Mouse (Mus musculus): ENCODE measurements around the gene Prrx1. TPM values are rescaled to one million over a fixed set of nuclear protein-coding genes. Genes with fewer than 3 reads are reported as not detected.

Prrx1 gene
- polyA plus RNA-seq (2016; fragmentation: Nextera tagmentation; extraction: Ambion mirVana) = 14.8 and 16.5 TPM in 2 replicates

GRCm38 (mm10) chr1:163313101-163313773 is at the start of gene Prrx1:
TSS of gene Prrx1 (minus strand) at chr1:163313710.
- no peaks in the 10 kb centered on the region for H3K9me3 ChIP-seq (replicated peaks)
- H3K27me3 ChIP-seq (ENCODE audit: low read depth, poor library complexity, severe bottlenecking) = peaks cover 95% of the 10 kb centered on the region
- peaks cover 59% of the 10 kb centered on the region for H3K4me1 ChIP-seq
- under 1% methylated on average over 17 of the region's 17 CpGs for WGBS
- peak; percentile 57 for DNase-seq (ENCODE audit: low spot score)
- H3K27ac ChIP-seq (replicated peaks) = peak within 1 kb of the TSS; percentile 81
- H3K36me3 ChIP-seq = no peaks in the 10 kb centered on the region
- H3K4me3 ChIP-seq = peak within 1 kb of the TSS; percentile 65

DNA sequence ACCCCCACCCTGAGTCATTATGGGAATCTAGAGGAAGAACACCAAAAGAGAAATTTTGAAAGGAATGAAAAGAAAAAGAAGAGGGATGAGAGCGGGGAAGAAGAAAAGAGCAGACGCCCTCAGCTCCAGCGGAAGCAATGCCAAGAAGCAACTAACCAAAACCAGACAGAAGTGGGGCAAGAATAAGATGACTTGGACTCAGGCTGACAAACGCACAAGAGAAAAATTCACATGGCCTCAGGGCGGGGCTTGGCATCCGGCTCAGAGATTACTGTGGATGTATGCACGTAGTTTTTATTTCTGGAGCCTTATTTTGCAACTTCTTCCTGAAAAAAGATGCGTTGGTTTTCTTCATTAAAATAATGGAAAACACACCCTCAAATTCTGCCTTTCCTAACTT is 48.7 kb upstream of the Prrx1 start:
- WGBS = 82% methylated on average over 8 of the region's 8 CpGs

DNA sequence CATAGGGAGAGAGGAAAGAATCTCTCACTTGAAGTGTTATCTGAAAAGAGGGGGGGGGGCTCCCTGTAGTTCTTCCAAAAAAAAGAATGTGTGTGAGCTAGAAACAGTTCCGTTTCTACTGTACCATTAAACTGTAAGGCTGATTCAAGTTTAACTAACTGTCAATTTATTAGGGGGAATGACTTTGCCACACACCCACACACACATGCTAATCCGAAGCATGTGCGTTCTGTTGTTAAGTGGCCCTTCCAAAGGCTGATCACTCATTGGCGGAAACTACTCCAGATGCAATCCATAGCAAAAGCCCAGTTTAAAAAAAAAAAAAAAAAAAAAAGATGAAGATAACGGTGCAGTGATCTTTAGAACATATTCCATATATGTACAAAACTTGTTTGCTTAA is 47.9 kb upstream of the Prrx1 start:
- no peaks in the 10 kb centered on the region for H3K4me1 ChIP-seq

More for the DNA sequence above, 48.7 kb upstream of the Prrx1 start:
- H3K9me3 ChIP-seq (replicated peaks) = no peaks in the 10 kb centered on the region
- no peaks in the 10 kb centered on the region for H3K27me3 ChIP-seq (ENCODE audit: low read depth, poor library complexity, severe bottlenecking)
- no peak overlapping the region for H3K4me3 ChIP-seq
- H3K4me1 ChIP-seq = no peaks in the 10 kb centered on the region
- no peak for DNase-seq (ENCODE audit: low spot score)
- H3K36me3 ChIP-seq = no peaks in the 10 kb centered on the region
- H3K27ac ChIP-seq (replicated peaks) = no peak overlapping the region

DNA sequence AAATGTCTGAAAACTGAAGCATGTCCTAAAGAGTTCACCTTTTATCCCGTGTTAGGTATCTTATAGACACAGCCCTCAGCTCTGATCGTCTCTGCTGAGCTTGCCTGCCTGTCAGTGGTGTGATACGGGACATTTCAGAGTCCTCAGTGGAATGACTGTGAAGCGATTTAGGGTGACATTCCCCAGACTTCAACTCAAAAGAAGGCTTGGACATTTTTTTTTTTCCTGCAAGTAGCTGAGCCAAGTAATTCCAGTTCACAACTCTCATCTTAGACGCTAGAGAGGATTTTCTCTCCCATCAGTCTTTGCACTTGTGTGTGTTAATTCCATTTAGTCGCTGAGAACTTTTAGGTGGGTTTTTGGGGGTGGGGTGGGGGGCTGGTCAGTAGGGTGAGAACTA is 47.3 kb upstream of the Prrx1 start:
- 71% methylated on average over 6 of the region's 6 CpGs for WGBS
- H3K27ac ChIP-seq (replicated peaks) = no peak overlapping the region
- no peak for DNase-seq (ENCODE audit: low spot score)
- H3K36me3 ChIP-seq = no peaks in the 10 kb centered on the region
- no peaks in the 10 kb centered on the region for H3K4me1 ChIP-seq
- no peak overlapping the region for H3K4me3 ChIP-seq
- H3K27me3 ChIP-seq (ENCODE audit: low read depth, poor library complexity, severe bottlenecking) = no peaks in the 10 kb centered on the region
- no peaks in the 10 kb centered on the region for H3K9me3 ChIP-seq (replicated peaks)

More for the DNA sequence above, 47.9 kb upstream of the Prrx1 start:
- WGBS = 85% methylated on average over 5 of the region's 5 CpGs
- no peak for DNase-seq (ENCODE audit: low spot score)
- Histone ChIP-seq H3K9me3 (replicated peaks) (no peaks in the 10 kb centered on the region), H3K36me3 (no peaks in the 10 kb centered on the region), H3K4me3 (no peak overlapping the region), H3K27ac (replicated peaks) (no peak overlapping the region), H3K27me3 (ENCODE audit: low read depth, poor library complexity, severe bottlenecking) (no peaks in the 10 kb centered on the region)

DNA sequence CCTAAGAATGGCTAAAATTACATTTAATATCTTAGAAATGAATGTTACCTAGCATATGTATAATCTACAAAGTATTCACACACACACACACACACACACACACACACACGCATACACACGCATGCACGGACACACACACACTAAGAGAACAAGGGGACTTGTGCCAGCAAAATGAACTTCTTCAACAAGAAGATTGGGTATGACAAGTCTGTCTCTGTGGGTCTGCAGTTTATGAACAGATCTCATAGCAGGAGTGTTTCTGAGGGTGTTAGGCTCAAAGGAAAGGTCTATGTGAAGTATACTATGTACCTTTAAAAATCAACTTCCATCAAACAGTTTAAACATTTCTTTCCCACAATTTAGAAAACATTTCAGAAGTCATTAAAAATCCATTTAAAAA is 46.0 kb upstream of the Prrx1 start:
- no peaks in the 10 kb centered on the region for H3K4me1 ChIP-seq
- 94% methylated on average over 3 of the region's 3 CpGs for WGBS
- no peak for DNase-seq (ENCODE audit: low spot score)
- H3K9me3 ChIP-seq (replicated peaks) = no peaks in the 10 kb centered on the region
- H3K4me3 ChIP-seq = no peak overlapping the region
- no peaks in the 10 kb centered on the region for H3K36me3 ChIP-seq
- no peaks in the 10 kb centered on the region for H3K27me3 ChIP-seq (ENCODE audit: low read depth, poor library complexity, severe bottlenecking)
- no peak overlapping the region for H3K27ac ChIP-seq (replicated peaks)

- no peak for DNase-seq (ENCODE audit: low spot score)
- Histone ChIP-seq H3K9me3 (replicated peaks) (no peaks in the 10 kb centered on the region), H3K27me3 (ENCODE audit: low read depth, poor library complexity, severe bottlenecking) (no peaks in the 10 kb centered on the region), H3K36me3 (no peaks in the 10 kb centered on the region), H3K4me3 (no peak overlapping the region), H3K27ac (replicated peaks) (no peak overlapping the region), H3K4me1 (no peaks in the 10 kb centered on the region)
- WGBS = 80% methylated on average over 7 of the region's 7 CpGs
Measured at GRCm38 (mm10) chr1:163358165-163358564, 44.7 kb upstream of the Prrx1 start.

DNA sequence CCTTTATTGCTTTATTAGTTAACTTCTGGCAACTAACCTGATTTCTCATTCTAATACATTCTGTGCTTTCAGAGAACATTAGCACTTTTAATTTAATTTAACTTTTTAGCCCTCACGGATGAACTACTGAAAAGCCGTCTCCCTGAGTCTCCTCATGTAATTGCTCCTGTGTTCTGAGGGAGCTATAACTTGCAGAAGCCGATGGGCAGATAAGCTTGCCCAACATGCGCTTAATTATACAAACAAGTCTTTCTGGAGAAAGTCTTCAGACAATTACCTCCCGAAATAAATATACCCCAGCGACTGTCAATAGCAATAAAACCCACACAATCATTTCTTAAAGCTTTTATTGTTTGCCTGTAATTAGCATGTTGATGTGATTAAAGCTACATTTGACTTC is 44.2 kb upstream of the Prrx1 start:
- 77% methylated on average over 6 of the region's 6 CpGs for WGBS
- no peak overlapping the region for H3K4me3 ChIP-seq
- no peak for DNase-seq (ENCODE audit: low spot score)
- no peaks in the 10 kb centered on the region for H3K9me3 ChIP-seq (replicated peaks)
- no peak overlapping the region for H3K27ac ChIP-seq (replicated peaks)
- H3K36me3 ChIP-seq = no peaks in the 10 kb centered on the region
- H3K4me1 ChIP-seq = no peaks in the 10 kb centered on the region
- no peaks in the 10 kb centered on the region for H3K27me3 ChIP-seq (ENCODE audit: low read depth, poor library complexity, severe bottlenecking)

GRCm38 (mm10) chr1:163356167-163356566 is 42.7 kb upstream of the Prrx1 start:
- no peaks in the 10 kb centered on the region for H3K4me1 ChIP-seq
- H3K4me3 ChIP-seq = no peak overlapping the region
- no peak overlapping the region for H3K27ac ChIP-seq (replicated peaks)
- no peak for DNase-seq (ENCODE audit: low spot score)
- H3K36me3 ChIP-seq = no peaks in the 10 kb centered on the region
- WGBS = 80% methylated on average over 4 of the region's 4 CpGs
- no peaks in the 10 kb centered on the region for H3K27me3 ChIP-seq (ENCODE audit: low read depth, poor library complexity, severe bottlenecking)
- no peaks in the 10 kb centered on the region for H3K9me3 ChIP-seq (replicated peaks)

- H3K4me3 ChIP-seq = no peak overlapping the region
- H3K27ac ChIP-seq (replicated peaks) = no peak overlapping the region
- no peaks in the 10 kb centered on the region for H3K9me3 ChIP-seq (replicated peaks)
- no peaks in the 10 kb centered on the region for H3K36me3 ChIP-seq
- no peaks in the 10 kb centered on the region for H3K4me1 ChIP-seq
- H3K27me3 ChIP-seq (ENCODE audit: low read depth, poor library complexity, severe bottlenecking) = no peaks in the 10 kb centered on the region
- 46% methylated on average over 3 of the region's 3 CpGs for WGBS
- DNase-seq (ENCODE audit: low spot score) = no peak
Measured at GRCm38 (mm10) chr1:163355626-163356156, 42.2 kb upstream of the Prrx1 start.

DNA sequence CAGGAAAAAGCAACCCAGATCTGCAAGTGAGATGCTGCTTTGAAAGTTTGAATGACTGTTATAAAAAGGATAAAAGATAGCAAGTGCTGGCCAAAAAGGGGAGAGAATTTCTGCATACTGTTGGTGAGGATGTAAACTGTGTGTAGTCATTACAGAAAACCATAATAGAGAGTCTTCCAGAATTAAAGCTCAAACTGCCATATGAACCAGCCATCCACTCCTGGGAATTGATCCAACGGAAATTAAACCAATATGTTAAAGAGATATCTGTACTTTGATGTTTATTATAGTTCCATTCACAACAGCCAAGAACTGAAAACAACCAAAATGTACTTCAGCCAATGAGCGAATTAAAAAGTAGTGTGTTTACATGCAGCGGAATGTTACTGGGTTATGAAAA is 37.5 kb upstream of the Prrx1 start:
- H3K27ac ChIP-seq (replicated peaks) = no peak overlapping the region
- no peak for DNase-seq (ENCODE audit: low spot score)
- no peaks in the 10 kb centered on the region for H3K4me1 ChIP-seq
- H3K9me3 ChIP-seq (replicated peaks) = no peaks in the 10 kb centered on the region
- H3K27me3 ChIP-seq (ENCODE audit: low read depth, poor library complexity, severe bottlenecking) = no peaks in the 10 kb centered on the region
- H3K36me3 ChIP-seq = no peaks in the 10 kb centered on the region
- no peak overlapping the region for H3K4me3 ChIP-seq
- 89% methylated on average over 3 of the region's 3 CpGs for WGBS

DNA sequence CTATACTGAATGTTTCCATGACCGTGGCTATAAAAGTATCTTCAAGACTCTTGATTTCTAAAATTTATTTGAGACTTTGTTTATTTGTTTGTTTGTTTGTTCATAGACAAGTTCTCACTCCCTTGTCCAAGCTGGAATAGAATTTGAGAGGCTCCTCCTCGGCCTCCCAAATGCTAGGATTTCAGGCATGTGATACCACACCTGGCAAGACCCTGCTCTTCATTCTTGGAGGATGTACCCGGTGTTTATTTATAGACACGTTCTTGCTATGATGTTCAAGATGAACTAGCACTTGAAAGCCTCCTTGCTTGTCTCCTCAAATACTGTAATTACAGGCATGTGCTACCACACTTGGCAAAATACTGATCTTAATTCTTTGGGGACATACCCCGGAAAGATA is 32.0 kb upstream of the Prrx1 start:
- H3K4me3 ChIP-seq = no peak overlapping the region
- DNase-seq (ENCODE audit: low spot score) = no peak
- H3K9me3 ChIP-seq (replicated peaks) = no peaks in the 10 kb centered on the region
- H3K36me3 ChIP-seq = no peaks in the 10 kb centered on the region
- 84% methylated on average over 5 of the region's 5 CpGs for WGBS
- H3K27me3 ChIP-seq (ENCODE audit: low read depth, poor library complexity, severe bottlenecking) = no peaks in the 10 kb centered on the region
- no peaks in the 10 kb centered on the region for H3K4me1 ChIP-seq
- H3K27ac ChIP-seq (replicated peaks) = no peak overlapping the region

- Histone ChIP-seq H3K4me3 (no peak overlapping the region), H3K36me3 (no peaks in the 10 kb centered on the region), H3K27ac (replicated peaks) (no peak overlapping the region), H3K9me3 (replicated peaks) (no peaks in the 10 kb centered on the region), H3K4me1 (no peaks in the 10 kb centered on the region), H3K27me3 (ENCODE audit: low read depth, poor library complexity, severe bottlenecking) (no peaks in the 10 kb centered on the region)
- 23% methylated on average over 1 of the region's 1 CpGs for WGBS
- DNase-seq (ENCODE audit: low spot score) = peak; percentile 29
Measured at GRCm38 (mm10) chr1:163344931-163345330, 31.4 kb upstream of the Prrx1 start.

GRCm38 (mm10) chr1:163339219-163339561 is 25.7 kb upstream of the Prrx1 start:
- H3K9me3 ChIP-seq (replicated peaks) = no peaks in the 10 kb centered on the region
- no peaks in the 10 kb centered on the region for H3K27me3 ChIP-seq (ENCODE audit: low read depth, poor library complexity, severe bottlenecking)
- no peak overlapping the region for H3K27ac ChIP-seq (replicated peaks)
- no peaks in the 10 kb centered on the region for H3K4me1 ChIP-seq
- 91% methylated on average over 3 of the region's 3 CpGs for WGBS
- DNase-seq (ENCODE audit: low spot score) = no peak
- H3K4me3 ChIP-seq = no peak overlapping the region
- H3K36me3 ChIP-seq = no peaks in the 10 kb centered on the region

All from midbrain, embryonic 10.5 days (tissue).